Mouse (Mus musculus) small intestine, adult 2 months (tissue): ENCODE measurements at regions not wholly inside any gene's neighbourhood (a gene's known extent, or its start where the extent isn't known, plus 50 kb on each side); places are given as distances from the start of the nearest gene placed in this dataset.
"Not testable (repeated sequence)": the region's sequence is repeated elsewhere in the genome, so short reads cannot be mapped to it uniquely, and the experiment has no call there.

Experiments
- H3K27ac ChIP-seq: fragments of 200-500 bp; 2 replicates; pipeline ENCODE4 v1.5.1; 2012; ENCODE audit warnings: low read depth, low read length, control low read depth, inconsistent platforms; ENCODE audit not compliant: insufficient read depth
- H3K27me3 ChIP-seq: fragments of 200-500 bp; 2 replicates; pipeline ENCODE4 v1.6.1; 2012; ENCODE audit warnings: mild to moderate bottlenecking, moderate library complexity, low read length, inconsistent platforms; ENCODE audit not compliant: control insufficient read depth, insufficient read depth
- H3K36me3 ChIP-seq: fragments of 200-500 bp; 2 replicates; pipeline ENCODE4 v1.6.1; 2012; ENCODE audit warnings: mild to moderate bottlenecking, low read length, control low read depth, inconsistent platforms; ENCODE audit not compliant: control insufficient read depth, insufficient read depth
- H3K4me1 ChIP-seq: fragments of 200-500 bp; 2 replicates; pipeline ENCODE4 v1.6.1; 2012; ENCODE audit warnings: low read length, inconsistent platforms, mixed read lengths; ENCODE audit not compliant: control insufficient read depth, insufficient read depth, insufficient read length
- H3K4me3 ChIP-seq: fragments of 200-500 bp; 2 replicates; pipeline ENCODE4 v1.5.1; 2012; ENCODE audit warnings: low read depth, mild to moderate bottlenecking, control low read depth, inconsistent platforms, low read length, moderate library complexity
- CTCF ChIP-seq: fragments of 200-500 bp; IDR thresholded peaks from 2 replicates; pipeline ENCODE4 v1.5.1; 2012; ENCODE audit warnings: low read depth, mild to moderate bottlenecking, control low read depth, inconsistent platforms, low read length, moderate library complexity, mixed read lengths; ENCODE audit not compliant: insufficient replicate concordance, insufficient read length; ENCODE audit errors: extremely low read depth
- POLR2A ChIP-seq: fragments of 200-500 bp; IDR thresholded peaks from 2 replicates; pipeline ENCODE4 v1.6.1; 2012; ENCODE audit warnings: low read depth, mild to moderate bottlenecking, control low read depth, inconsistent platforms, low read length, moderate library complexity
- WGBS: fragments of 180-500 bp; shearing (Covaris S2); methylation state at CpG from one replicate; pipeline ENCODE4 v1.1.7; 2018; 5-methylcytosine and 5-hydroxymethylcytosine counted together

DNA sequence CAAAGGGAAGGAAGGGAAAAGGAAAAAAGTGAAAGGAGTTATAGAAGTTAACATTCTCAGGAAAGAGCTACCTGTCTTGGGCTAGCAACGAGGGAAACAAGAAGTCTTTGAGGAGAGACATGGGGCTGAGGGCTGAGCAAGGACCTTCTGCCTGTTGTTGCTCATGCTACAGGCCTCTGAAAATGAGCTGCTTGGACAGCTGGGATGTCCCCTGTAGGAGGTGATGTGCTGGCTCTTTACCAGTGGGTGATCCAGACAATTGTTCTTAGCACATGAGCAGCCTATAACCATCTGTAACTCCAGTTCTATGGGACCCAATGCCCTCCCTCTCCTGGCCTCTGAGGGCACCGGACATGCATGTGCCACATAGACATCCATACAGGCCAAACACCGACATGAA is 155.5 kb upstream of the Bcor start:
- H3K27ac ChIP-seq, result no peak overlapping the region
- H3K27me3 ChIP-seq, result no peaks in the 10 kb centered on the region
- H3K4me1 ChIP-seq, result no peaks in the 10 kb centered on the region
- WGBS, result 85% methylated on average over 3 of the region's 3 CpGs
- no peaks in the 10 kb centered on the region for H3K36me3 ChIP-seq
- TF ChIP-seq POLR2A (no peak), CTCF (no peak)
- H3K4me3 ChIP-seq, result no peak overlapping the region

- H3K4me3 ChIP-seq, H3K27ac ChIP-seq, H3K27me3 ChIP-seq, H3K4me1 ChIP-seq, H3K36me3 ChIP-seq: not testable (repeated sequence)
- WGBS, result 88% methylated on average over 2 of the region's 2 CpGs
Measured at GRCm38 (mm10) chrX:12317488-12317887, 157.3 kb upstream of the Bcor start.

DNA sequence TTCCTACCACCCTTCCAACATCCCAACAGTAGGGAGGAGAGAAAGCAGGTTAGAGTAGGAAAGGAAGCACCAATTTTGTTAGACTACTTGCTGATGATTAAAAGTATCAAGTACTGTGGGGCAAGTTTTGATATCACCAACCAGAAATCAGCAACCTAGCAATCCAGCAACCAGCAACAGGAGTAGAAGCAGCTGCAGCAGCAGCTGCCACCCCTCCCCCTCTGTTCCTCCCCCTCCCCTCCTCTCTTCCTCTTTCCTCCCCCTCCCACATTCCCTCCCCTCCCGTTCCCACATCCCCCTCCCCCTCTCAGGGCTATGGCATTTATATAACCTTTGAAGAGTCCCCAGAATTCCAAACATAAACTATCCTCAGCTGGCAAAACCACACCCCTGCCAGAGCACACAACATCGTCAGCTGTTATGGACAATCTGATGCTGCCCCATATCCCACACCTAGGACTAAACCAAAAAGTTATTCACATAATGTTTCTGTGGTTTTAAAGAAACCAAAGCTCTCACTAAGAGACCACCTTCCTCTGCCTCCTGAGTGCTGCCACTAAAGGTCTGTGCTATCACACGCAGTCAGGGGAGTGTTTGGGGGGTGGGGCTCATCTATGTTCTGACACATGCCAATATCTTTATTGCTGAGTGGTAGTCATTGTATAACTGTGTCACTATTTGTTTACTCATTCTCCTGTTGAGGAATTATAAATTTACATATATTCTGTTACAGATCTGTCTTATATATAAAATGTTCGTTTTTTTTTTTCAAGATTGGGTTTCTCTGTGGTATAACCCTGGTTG is 158.9 kb upstream of the Bcor start:
- 47% methylated on average over 4 of the region's 4 CpGs for WGBS
- Histone ChIP-seq H3K4me3 (no peak overlapping the region), H3K36me3 (no peaks in the 10 kb centered on the region), H3K27me3 (no peaks in the 10 kb centered on the region), H3K27ac (no peak overlapping the region), H3K4me1 (no peaks in the 10 kb centered on the region)
- TF ChIP-seq CTCF, result no peak
- TF ChIP-seq POLR2A, result no peak

GRCm38 (mm10) chrX:12322453-12322852 is 162.3 kb upstream of the Bcor start:
- Histone ChIP-seq H3K27ac (no peak overlapping the region), H3K27me3 (no peaks in the 10 kb centered on the region), H3K4me3 (no peak overlapping the region), H3K36me3 (no peaks in the 10 kb centered on the region), H3K4me1 (no peaks in the 10 kb centered on the region)
- TF ChIP-seq CTCF, result no peak
- no peak for TF ChIP-seq POLR2A
- WGBS, result 47% methylated on average over 1 of the region's 1 CpGs

GRCm38 (mm10) chrX:12323268-12323667 is 163.1 kb upstream of the Bcor start:
- no peaks in the 10 kb centered on the region for H3K4me1 ChIP-seq
- WGBS, result 41% methylated on average over 3 of the region's 3 CpGs
- no peak overlapping the region for H3K4me3 ChIP-seq
- H3K27me3 ChIP-seq, result no peaks in the 10 kb centered on the region
- no peak for TF ChIP-seq CTCF
- TF ChIP-seq POLR2A, result no peak
- no peaks in the 10 kb centered on the region for H3K36me3 ChIP-seq
- H3K27ac ChIP-seq, result no peak overlapping the region

DNA sequence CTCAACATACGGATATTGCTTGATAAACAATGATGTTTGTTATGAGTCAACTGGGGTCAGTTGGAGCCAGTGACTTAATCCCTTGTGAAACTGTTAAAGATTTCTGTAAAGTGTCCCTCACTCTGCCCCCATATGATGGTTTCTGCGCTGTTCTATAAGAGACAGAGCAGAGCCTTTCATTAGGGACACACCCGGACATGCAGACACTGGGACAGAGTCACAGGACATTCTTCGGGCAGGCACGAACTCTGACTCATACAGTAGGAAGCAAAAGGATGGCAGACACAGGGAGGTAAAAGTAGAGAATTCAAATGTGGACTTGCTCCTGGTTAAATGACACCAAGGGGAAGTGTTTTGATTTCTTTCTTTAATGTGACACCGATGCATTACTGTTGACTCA is 163.7 kb upstream of the Bcor start:
- Histone ChIP-seq H3K4me1 (no peaks in the 10 kb centered on the region), H3K27me3 (no peaks in the 10 kb centered on the region), H3K36me3 (no peaks in the 10 kb centered on the region), H3K27ac (no peak overlapping the region), H3K4me3 (no peak overlapping the region)
- no peak for TF ChIP-seq POLR2A
- WGBS, result 37% methylated on average over 6 of the region's 6 CpGs

DNA sequence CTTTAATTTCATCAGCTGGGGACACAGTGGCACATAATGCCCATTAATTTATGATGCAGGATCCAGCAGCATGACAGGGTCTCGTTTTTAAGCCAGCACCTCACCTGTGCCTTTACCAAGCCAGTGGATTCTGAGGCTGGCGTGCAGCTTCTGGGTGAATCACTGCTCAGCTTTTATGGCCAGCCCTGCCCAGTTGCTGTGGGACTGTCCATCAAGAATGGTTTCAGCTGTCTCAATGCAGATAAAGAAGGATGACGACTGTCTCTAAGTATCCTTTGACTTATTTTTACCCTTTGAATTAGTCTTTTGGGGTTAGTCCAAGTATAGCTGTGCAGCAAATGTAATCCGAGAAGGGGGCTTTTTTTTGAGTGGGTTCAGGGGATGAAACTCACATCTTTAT is 167.3 kb upstream of the Bcor start:
- 66% methylated on average over 4 of the region's 4 CpGs for WGBS
- Histone ChIP-seq H3K4me3 (no peak overlapping the region), H3K27me3 (no peaks in the 10 kb centered on the region), H3K36me3 (no peaks in the 10 kb centered on the region), H3K27ac (no peak overlapping the region), H3K4me1 (no peaks in the 10 kb centered on the region)
- TF ChIP-seq CTCF, result no peak
- TF ChIP-seq POLR2A, result no peak

DNA sequence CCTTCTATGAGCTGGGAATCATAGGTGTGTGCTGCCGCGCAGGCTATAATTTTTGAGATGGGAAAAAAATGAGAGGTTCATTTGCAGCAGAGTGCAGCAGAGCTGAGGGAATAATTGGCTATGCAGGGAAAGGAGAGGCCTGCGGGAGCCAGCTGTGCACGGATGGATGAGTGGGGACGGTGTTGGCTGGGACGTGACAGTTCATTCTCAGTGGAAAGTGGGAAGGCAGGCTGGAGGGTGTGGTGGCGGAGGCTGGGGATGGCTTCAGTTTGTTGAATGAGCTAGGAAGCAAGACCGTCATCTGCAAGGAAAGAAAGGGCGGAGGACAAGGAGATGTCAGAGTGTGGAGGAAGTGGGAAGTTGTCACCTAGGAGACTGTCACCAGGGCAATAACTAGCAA is 180.4 kb upstream of the Bcor start:
- Histone ChIP-seq H3K27me3 (no peaks in the 10 kb centered on the region), H3K27ac (no peak overlapping the region)

More for the DNA sequence above, 180.4 kb upstream of the Bcor start:
- no peaks in the 10 kb centered on the region for H3K4me1 ChIP-seq
- 86% methylated on average over 9 of the region's 9 CpGs for WGBS
- no peak overlapping the region for H3K4me3 ChIP-seq
- TF ChIP-seq CTCF, result no peak
- no peak for TF ChIP-seq POLR2A
- H3K36me3 ChIP-seq, result no peaks in the 10 kb centered on the region
